Mouse (Mus musculus) CH12.LX (cell line): Measurements from ENCODE around the gene Trp63. TPM values are rescaled to one million over a fixed set of nuclear protein-coding genes. Genes with fewer than 3 reads are reported as not detected.

Source experiments
- DNase-seq: peaks from one replicate; pipeline ENCODE4 v3.0.0-alpha.2; 2013; ENCODE audit errors: extremely low read depth
- H3K27ac ChIP-seq: 2 replicates; pipeline ENCODE4 v1.5.1; 2012; ENCODE audit warnings: low read depth, mild to moderate bottlenecking, control low read depth, moderate library complexity; ENCODE audit not compliant: insufficient read depth
- H3K27me3 ChIP-seq: replicated peaks from 2 replicates; pipeline ENCODE3; 2012; ENCODE audit warnings: inconsistent platforms
- H3K36me3 ChIP-seq, 2 experiments: replicated peaks in 1 of 2; 2 replicates each; pipeline versions ENCODE3 to v1.6.1; 2012; ENCODE audit warnings: inconsistent platforms in 1 of 2, low read length in 1 of 2, mild to moderate bottlenecking in 1 of 2, mixed read lengths in 1 of 2, moderate library complexity in 1 of 2; ENCODE audit not compliant: control insufficient read depth in 1 of 2, insufficient read depth in 1 of 2
- H3K4me1 ChIP-seq, 2 experiments: 2 replicates each; pipeline ENCODE4 v1.6.1; 2012; ENCODE audit warnings: inconsistent platforms in 1 of 2, moderate library complexity in 1 of 2; ENCODE audit not compliant: insufficient read depth in 2 of 2, control insufficient read depth in 1 of 2
- H3K4me2 ChIP-seq: 2 replicates; pipeline ENCODE4 v1.6.1; 2012; ENCODE audit warnings: low read depth, mild to moderate bottlenecking, control low read depth; ENCODE audit not compliant: poor library complexity, insufficient read depth, severe bottlenecking
- H3K4me3 ChIP-seq, 3 experiments: fragments of 150-350 bp in 1 of 3; sonication (generic) in 1 of 3; replicated peaks in 1 of 3; 2 replicates each; pipeline versions ENCODE3 to v1.5.1; 2011 to 2012; ENCODE audit warnings: low read depth in 2 of 3, low read length in 2 of 3, mild to moderate bottlenecking in 2 of 3, moderate library complexity in 2 of 3, control low read depth in 1 of 3, improper control_type of control experiment in 1 of 3, inconsistent platforms in 1 of 3, mixed read lengths in 1 of 3; ENCODE audit not compliant: poor library complexity in 1 of 3
- H3K79me2 ChIP-seq: replicated peaks from 2 replicates; pipeline ENCODE4 v1.6.1; 2012; ENCODE audit warnings: mild to moderate bottlenecking, moderate library complexity; ENCODE audit not compliant: control insufficient read depth, poor library complexity, insufficient read depth, severe bottlenecking; ENCODE audit errors: extremely low read depth
- H3K9ac ChIP-seq: 2 replicates; pipeline ENCODE4 v1.6.1; 2012; ENCODE audit warnings: low read depth, mild to moderate bottlenecking, control low read depth, moderate library complexity; ENCODE audit not compliant: insufficient read depth
- H3K9me3 ChIP-seq: replicated peaks from 2 replicates; pipeline ENCODE3; 2012; ENCODE audit warnings: low read length, inconsistent platforms, mixed read lengths
- CHD1 ChIP-seq: IDR thresholded peaks from 2 replicates; pipeline ENCODE4 v1.6.1; 2012; ENCODE audit warnings: low read depth, low read length, improper control_type of control experiment, inconsistent platforms
- CHD2 ChIP-seq: IDR thresholded peaks from 2 replicates; pipeline ENCODE4 v1.6.1; 2011; ENCODE audit warnings: low read length, improper control_type of control experiment
- ELF1 ChIP-seq: IDR thresholded peaks from 2 replicates; pipeline ENCODE4 v1.6.1; 2014; ENCODE audit warnings: low read depth, mild to moderate bottlenecking, inconsistent platforms, low read length, improper control_type of control experiment
- ETS1 ChIP-seq: conservative IDR thresholded peaks from 2 replicates; pipeline ENCODE4 v1.6.1; 2012; ENCODE audit warnings: low read depth, mild to moderate bottlenecking, inconsistent platforms, low read length, improper control_type of control experiment, moderate library complexity
- IRF4 ChIP-seq: IDR thresholded peaks from 2 replicates; pipeline ENCODE4 v1.6.1; 2014; ENCODE audit warnings: low read depth, mild to moderate bottlenecking, inconsistent platforms, low read length, improper control_type of control experiment
- MAZ ChIP-seq: IDR thresholded peaks from 2 replicates; pipeline ENCODE4 v1.6.1; 2012; ENCODE audit warnings: low read depth, mild to moderate bottlenecking, inconsistent platforms, low read length, improper control_type of control experiment, moderate library complexity
- MEF2A ChIP-seq: IDR thresholded peaks from 2 replicates; pipeline ENCODE4 v1.6.1; 2014; ENCODE audit warnings: low read depth, mild to moderate bottlenecking, inconsistent platforms, low read length, improper control_type of control experiment, borderline replicate concordance
- MXI1 ChIP-seq: IDR thresholded peaks from 2 replicates; pipeline ENCODE4 v1.6.1; 2011; ENCODE audit warnings: mild to moderate bottlenecking, low read depth, low read length, improper control_type of control experiment
- MYC ChIP-seq: IDR thresholded peaks from 2 replicates; pipeline ENCODE4 v1.6.1; 2011; ENCODE audit warnings: low read depth, mild to moderate bottlenecking, improper control_type of control experiment, low read length
- POLR2A ChIP-seq: IDR thresholded peaks from 2 replicates; pipeline ENCODE4 v1.6.1; 2011; ENCODE audit warnings: low read depth, mild to moderate bottlenecking, improper control_type of control experiment, low read length
- POLR2AphosphoS2 ChIP-seq: IDR thresholded peaks from 2 replicates; pipeline ENCODE4 v1.6.1; 2011; ENCODE audit warnings: low read depth, low read length, improper control_type of control experiment
- TBP ChIP-seq: conservative IDR thresholded peaks from 2 replicates; pipeline ENCODE4 v1.6.1; 2011; ENCODE audit warnings: low read depth, low read length, improper control_type of control experiment
- UBTF ChIP-seq: IDR thresholded peaks from 2 replicates; pipeline ENCODE4 v1.6.1; 2012; ENCODE audit warnings: low read depth, mild to moderate bottlenecking, inconsistent platforms, low read length, improper control_type of control experiment, moderate library complexity
- ZKSCAN1 ChIP-seq: IDR thresholded peaks from 2 replicates; pipeline ENCODE4 v1.6.1; 2012; ENCODE audit warnings: low read depth, inconsistent platforms, low read length, improper control_type of control experiment, borderline replicate concordance
- ZMIZ1 ChIP-seq: IDR thresholded peaks from 2 replicates; pipeline ENCODE4 v1.6.1; 2012; ENCODE audit warnings: low read depth, mild to moderate bottlenecking, inconsistent platforms, low read length, improper control_type of control experiment
- ZNF384 ChIP-seq: IDR thresholded peaks from 2 replicates; pipeline ENCODE4 v1.6.1; 2012; ENCODE audit warnings: low read depth, low read length, improper control_type of control experiment, inconsistent platforms
- dilution Hi-C: fragments of 300-500 bp; cut with MboI; formaldehyde crosslinking; loops from 2 replicates; pipeline ENCODE4 v1.14.3; 2020; ENCODE audit warnings: low sequenced_read_pairs; ENCODE audit not compliant: extremely low pct_unique_long_range_greater_than_20kb, extremely low pct_ligation_motif_present
- in situ Hi-C: fragments of 300-500 bp; cut with MboI; formaldehyde crosslinking; loops from 3 replicates; pipeline ENCODE4 v1.14.3; 2019; ENCODE audit warnings: low sequenced_read_pairs, low pct_ligation_motif_present, low pct_unique_long_range_greater_than_20kb, mixed read lengths
- polyA plus RNA-seq: library from polyadenylated mRNA; unstranded; fragments of >175 nt; gene quantifications from 2 replicates; pipeline ENCODE4 v1.2.1, GENCODE M21; 2012; ENCODE audit warnings: low read depth; ENCODE audit not compliant: insufficient read length
- total RNA-seq, 2 experiments: library from RNA; depleted of rRNA; stranded (reverse); fragments of 300-350 nt in 1 of 2; fragments of >200 nt in 1 of 2; gene quantifications; 2 replicates each; pipeline ENCODE4 v1.2.3; 2012 to 2014

Gene Trp63
- total and polyA plus RNA-seq, 3 experiments: 10.5 to 28.0 (median 20.6) TPM

DNA sequence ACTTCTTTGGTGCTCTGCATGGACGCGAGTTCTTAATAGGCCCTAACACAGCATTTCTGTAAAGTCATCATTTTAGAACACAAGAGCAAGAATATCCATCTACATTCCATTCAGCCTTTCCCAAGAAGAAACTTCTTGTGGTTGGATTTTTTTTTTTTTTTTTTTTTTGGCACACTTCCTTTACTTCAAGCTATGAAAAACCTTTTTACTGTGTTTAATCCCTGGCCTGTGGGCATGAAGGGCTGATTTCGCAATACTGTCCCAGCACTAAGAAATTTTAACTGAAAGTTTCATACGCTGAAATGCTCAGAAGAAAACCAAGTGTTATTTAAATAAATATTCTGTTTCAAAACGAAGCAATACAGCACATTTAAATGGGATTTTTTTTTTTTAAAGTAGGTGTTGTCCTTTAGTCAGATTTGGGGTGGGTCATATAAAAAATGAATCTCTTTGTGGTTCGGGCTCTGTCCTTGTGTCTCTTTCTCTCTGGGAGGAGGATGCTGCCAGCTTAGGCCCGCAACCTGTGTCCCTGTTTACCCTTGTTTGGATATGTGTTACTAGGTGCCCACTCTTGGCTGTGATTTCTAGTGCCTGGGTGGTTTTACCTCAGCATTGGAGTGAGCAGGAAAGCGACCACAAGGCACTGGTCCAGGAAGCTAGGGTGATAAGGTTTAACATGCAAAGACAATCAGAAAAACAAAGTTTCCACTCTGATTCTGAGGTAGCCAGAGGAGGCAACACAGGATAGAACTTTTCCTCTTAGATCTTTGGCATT, 177.4 kb downstream of the Trp63 start:
- no peak overlapping the region for H3K9ac ChIP-seq
- no peaks in the 10 kb centered on the region for H3K27me3 ChIP-seq
- no peak for DNase-seq
- H3K4me1 ChIP-seq: peaks cover 0 to 4% of the 10 kb centered on the region in 2 experiments; a peak in 1 of 4 replicates
- no peak overlapping the region for H3K4me3 ChIP-seq
- dilution Hi-C loops (no loop called here), in situ Hi-C loops (no loop called here)
- TF ChIP-seq MAZ (no peak), MXI1 (no peak), CHD1 (no peak), ZMIZ1 (no peak), POLR2AphosphoS2 (no peak), MYC (no peak), ZKSCAN1 (no peak), TBP (no peak), MEF2A (no peak), ETS1 (no peak), UBTF (no peak), ELF1 (no peak), IRF4 (no peak)
- no peaks in the 10 kb centered on the region for H3K79me2 ChIP-seq
- H3K27ac ChIP-seq: no peak overlapping the region
- peaks cover 24 to 63% of the 10 kb centered on the region in 2 experiments for H3K36me3 ChIP-seq
- no peaks in the 10 kb centered on the region for H3K9me3 ChIP-seq
- no peak overlapping the region for H3K4me2 ChIP-seq

DNA sequence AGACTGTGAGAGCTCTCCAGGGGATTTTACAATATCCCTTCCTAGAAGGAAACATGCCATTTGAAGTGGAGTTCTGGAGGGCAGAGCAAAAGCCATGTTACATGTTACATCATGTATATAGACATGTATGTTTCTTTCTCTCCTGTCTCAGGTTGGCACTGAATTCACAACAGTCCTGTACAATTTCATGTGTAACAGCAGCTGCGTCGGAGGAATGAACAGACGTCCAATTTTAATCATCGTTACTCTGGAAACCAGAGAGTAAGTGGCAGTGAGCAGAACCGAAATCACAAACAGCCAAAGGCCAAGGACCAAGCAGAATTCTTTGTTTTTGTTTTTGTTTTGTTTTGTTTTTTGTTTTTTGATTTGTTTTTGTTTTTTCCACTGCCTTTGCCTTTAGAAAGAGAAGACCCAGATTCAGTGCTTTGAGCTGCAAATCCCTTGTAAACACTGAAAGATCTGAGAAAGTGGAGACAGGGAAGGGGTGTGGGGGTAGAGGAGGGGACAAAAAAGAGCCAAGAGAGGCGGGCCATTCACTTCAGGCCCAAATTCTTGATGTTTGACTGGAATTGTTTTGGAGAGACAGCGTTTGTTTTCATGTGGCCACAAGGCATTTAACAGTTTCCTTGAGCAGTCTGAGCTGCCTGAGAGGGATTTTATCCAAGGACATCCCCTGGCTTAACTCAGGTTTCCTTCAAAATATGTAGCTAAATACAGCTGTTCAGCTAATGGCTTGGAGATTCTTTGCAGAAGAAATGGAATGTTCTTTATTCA, 181.7 kb downstream of the Trp63 start:
- H3K36me3 ChIP-seq: peaks cover 52 to 91% of the 10 kb centered on the region in 2 experiments
- in situ Hi-C loops: no loop called here

More for the DNA sequence above, 181.7 kb downstream of the Trp63 start:
- dilution Hi-C loops: no loop called here
- Histone ChIP-seq H3K9ac (no peak overlapping the region), H3K4me3 (no peak overlapping the region), H3K27me3 (no peaks in the 10 kb centered on the region), H3K27ac (no peak overlapping the region), H3K4me2 (no peak overlapping the region), H3K9me3 (no peaks in the 10 kb centered on the region), H3K4me1 (peaks cover 0 to 4% of the 10 kb centered on the region in 2 experiments; a peak in 1 of 4 replicates), H3K79me2 (no peaks in the 10 kb centered on the region)
- DNase-seq: no peak
- no peak for TF ChIP-seq ZNF384
- no peak for TF ChIP-seq ELF1
- no peak for TF ChIP-seq MAZ
- no peak for TF ChIP-seq CHD2
- no peak for TF ChIP-seq POLR2A
